24 mouse cellular contexts compared by ENCODE assay signal in genomic region chr16:73869527-73870212, GRCm38 (mm10).
DNase-seq lines count a peak whose midpoint lies in the region; ATAC-seq lines count a peak whose summit lies in the region.
"Had no signal": no experiment of that assay in that cellular context is flagged by ENCODE, and none has a peak within 500 bp of the region (broad histone marks: within the 10 kb centered on the region; RNA-seq: fewer than 3 reads in every experiment).

No protein-coding gene starts in this region.

- DNase-seq in kidney, adult 11 months: no peak
- no peak for DNase-seq in lung, postnatal 14 days
- no peak for DNase-seq in left cerebral cortex, adult 9 months (ENCODE audit: low spot score in 2 of 2)
- DNase-seq: adrenal gland, postnatal 36 days; cerebellum, adult 9-10 months; gastrocnemius, adult 2 months; heart, postnatal 36 days; kidney, postnatal 10 days; lung, adult 2 months; right cerebral cortex, adult 18-20 months; right cerebral cortex, postnatal 4 days; thymus, postnatal 25 days had no signal

- peak overlapping the region; percentile 24; the same call in 1 of the 2 replicates for H3K4me2 ChIP-seq in kidney, embryonic 15.5 days
- H3K4me2 ChIP-seq in lung, embryonic 16.5 days (ENCODE audit: low read depth, low read length): peak overlapping the region; percentile 43
- H3K4me2 ChIP-seq in intestine, embryonic 16.5 days (ENCODE audit: low read depth, low read length): peak overlapping the region; percentile 7; the same call in 1 of the 2 replicates
- H3K4me2 ChIP-seq in stomach, embryonic 16.5 days (ENCODE audit: low read depth, low read length): peak overlapping the region; percentile 26
- H3K4me2 ChIP-seq: forebrain, embryonic 13.5 days; hindbrain, embryonic 13.5 days; liver, embryonic 12.5 days; neural tube, embryonic 15.5 days had no signal

- no peaks in the 10 kb centered on the region for H3K36me3 ChIP-seq in kidney, embryonic 15.5 days
- H3K36me3 ChIP-seq in lung, embryonic 16.5 days (ENCODE audit: control insufficient read depth, insufficient read depth, low read length): no peaks in the 10 kb centered on the region
- no peaks in the 10 kb centered on the region for H3K36me3 ChIP-seq in intestine, embryonic 16.5 days (ENCODE audit: control insufficient read depth, insufficient read depth, low read length)
- no peaks in the 10 kb centered on the region for H3K36me3 ChIP-seq in stomach, embryonic 16.5 days (ENCODE audit: control insufficient read depth, insufficient read depth, low read length)
- H3K36me3 ChIP-seq: G1E; heart, embryonic 10.5 days; hindbrain, embryonic 13.5 days; liver, embryonic 12.5 days; neural tube, embryonic 15.5 days had no signal

- H3K4me3 ChIP-seq in kidney, embryonic 15.5 days (replicated peaks): no peak overlapping the region
- H3K4me3 ChIP-seq in lung, embryonic 16.5 days (ENCODE audit: low read length): no peak overlapping the region
- no peak overlapping the region; the same call in 1 of the 2 replicates for H3K4me3 ChIP-seq in intestine, embryonic 16.5 days (ENCODE audit: low read length)
- H3K4me3 ChIP-seq in stomach, embryonic 16.5 days (replicated peaks; ENCODE audit: low read length): peak overlapping the region; percentile 22
- H3K4me3 ChIP-seq: forebrain, embryonic 13.5 days; gastrocnemius, adult 2 months; heart, embryonic 10.5 days; hindbrain, embryonic 13.5 days; liver, embryonic 12.5 days; neural tube, embryonic 15.5 days had no signal

- no peak overlapping the region for H3K27ac ChIP-seq in kidney, embryonic 15.5 days
- no peak overlapping the region for H3K27ac ChIP-seq in lung, embryonic 16.5 days (ENCODE audit: low read length)
- no peak overlapping the region for H3K27ac ChIP-seq in intestine, embryonic 16.5 days (ENCODE audit: low read length)
- H3K27ac ChIP-seq in stomach, embryonic 16.5 days (ENCODE audit: low read length): no peak overlapping the region
- H3K27ac ChIP-seq: forebrain, embryonic 13.5 days; gastrocnemius, adult 2 months; heart, embryonic 10.5 days; hindbrain, embryonic 13.5 days; liver, embryonic 12.5 days; neural tube, embryonic 15.5 days had no signal

- H3K9ac ChIP-seq in kidney, embryonic 15.5 days: no peak overlapping the region
- no peak overlapping the region for H3K9ac ChIP-seq in lung, embryonic 16.5 days (ENCODE audit: low read length)
- no peak overlapping the region for H3K9ac ChIP-seq in intestine, embryonic 16.5 days (ENCODE audit: low read depth, low read length)
- no peak overlapping the region for H3K9ac ChIP-seq in stomach, embryonic 16.5 days (ENCODE audit: low read length)
- H3K9ac ChIP-seq: forebrain, embryonic 13.5 days; hindbrain, embryonic 13.5 days; liver, embryonic 12.5 days; neural tube, embryonic 15.5 days had no signal

- no peak for ATAC-seq in kidney, embryonic 15.5 days (replicated peaks; ENCODE audit: low FRiP score)
- no peak for ATAC-seq in lung, embryonic 16.5 days (ENCODE audit: low read depth)
- peak; percentile 79 for ATAC-seq in intestine, embryonic 16.5 days
- no peak for ATAC-seq in stomach, embryonic 16.5 days (ENCODE audit: insufficient read depth, low FRiP score)
- ATAC-seq: forebrain, embryonic 13.5 days; liver, embryonic 12.5 days; Patski had no signal

- no peaks in the 10 kb centered on the region for H3K9me3 ChIP-seq in kidney, embryonic 15.5 days (replicated peaks)
- no peaks in the 10 kb centered on the region for H3K9me3 ChIP-seq in lung, embryonic 16.5 days (ENCODE audit: control insufficient read depth, low read length)
- H3K9me3 ChIP-seq in intestine, embryonic 16.5 days (ENCODE audit: control insufficient read depth, low read length): no peaks in the 10 kb centered on the region
- H3K9me3 ChIP-seq in stomach, embryonic 16.5 days (replicated peaks; ENCODE audit: control insufficient read depth, low read length): no peaks in the 10 kb centered on the region
- H3K9me3 ChIP-seq: forebrain, embryonic 13.5 days; heart, embryonic 10.5 days; hindbrain, embryonic 13.5 days; liver, embryonic 12.5 days; neural tube, embryonic 15.5 days had no signal

- H3K27me3 ChIP-seq in kidney, embryonic 15.5 days: no peaks in the 10 kb centered on the region
- H3K27me3 ChIP-seq in lung, embryonic 16.5 days (ENCODE audit: control insufficient read depth, insufficient read depth, low read depth, low read length): no peaks in the 10 kb centered on the region
- no peaks in the 10 kb centered on the region for H3K27me3 ChIP-seq in intestine, embryonic 16.5 days (replicated peaks; ENCODE audit: control insufficient read depth, insufficient read depth, low read length)
- no peaks in the 10 kb centered on the region for H3K27me3 ChIP-seq in stomach, embryonic 16.5 days (ENCODE audit: control insufficient read depth, insufficient read depth, low read length)
- H3K27me3 ChIP-seq: CH12.LX; forebrain, embryonic 13.5 days; hindbrain, embryonic 13.5 days; liver, embryonic 12.5 days; neural tube, embryonic 15.5 days; Patski had no signal

- WGBS in kidney, embryonic 15.5 days: 47% methylated on average over 7 of the region's 7 CpGs
- WGBS in lung, embryonic 16.5 days: 19% methylated on average over 7 of the region's 7 CpGs
- WGBS in intestine, embryonic 16.5 days: 36% methylated on average over 7 of the region's 7 CpGs
- WGBS in stomach, embryonic 16.5 days: 22% methylated on average over 7 of the region's 7 CpGs

- H3K4me1 ChIP-seq in kidney, embryonic 15.5 days: peaks cover 5% of the 10 kb centered on the region
- H3K4me1 ChIP-seq in lung, embryonic 16.5 days (replicated peaks; ENCODE audit: control insufficient read depth, insufficient read depth, low read length): 0 out of 2 replicates have a peak, but pooled peaks cover 3% of the 10 kb centered on the region
- H3K4me1 ChIP-seq in intestine, embryonic 16.5 days (ENCODE audit: control insufficient read depth, insufficient read depth, low read length): 0 out of 2 replicates have a peak, but pooled peaks cover 2% of the 10 kb centered on the region
- H3K4me1 ChIP-seq in stomach, embryonic 16.5 days (ENCODE audit: control insufficient read depth, insufficient read depth, low read length): no peaks in the 10 kb centered on the region; the same call in none of the 2 replicates
- H3K4me1 ChIP-seq: liver, embryonic 12.5 days had no signal
